Mouse (Mus musculus) cortical plate, adult 2 months (tissue): ENCODE data around the gene Fer. TPM values are rescaled to one million over a fixed set of nuclear protein-coding genes. Genes with fewer than 3 reads are reported as not detected.

Experiments used
- H3K27ac ChIP-seq: fragments of 200-500 bp; 2 replicates; pipeline ENCODE4 v1.5.1; 2012; ENCODE audit warnings: low read length, control low read depth, inconsistent platforms; ENCODE audit not compliant: insufficient read depth
- H3K4me1 ChIP-seq: fragments of 200-500 bp; 2 replicates; pipeline ENCODE4 v1.6.1; 2011; ENCODE audit warnings: low read length; ENCODE audit not compliant: control insufficient read depth, insufficient read depth
- H3K4me3 ChIP-seq: fragments of 200-500 bp; 2 replicates; pipeline ENCODE4 v1.5.1; 2011; ENCODE audit warnings: mild to moderate bottlenecking, low read length, control low read depth; ENCODE audit not compliant: insufficient read depth
- CTCF ChIP-seq: fragments of 200-500 bp; IDR thresholded peaks from 2 replicates; pipeline ENCODE4 v1.5.1; 2011; ENCODE audit warnings: mild to moderate bottlenecking, control low read depth, low read length; ENCODE audit not compliant: insufficient read depth; ENCODE audit errors: extremely low read depth
- POLR2A ChIP-seq: fragments of 200-500 bp; IDR thresholded peaks from 2 replicates; pipeline ENCODE4 v1.6.1; 2011; ENCODE audit warnings: mild to moderate bottlenecking, low read length, control low read depth; ENCODE audit not compliant: insufficient read depth; ENCODE audit errors: extremely low read depth
- polyA plus RNA-seq: library from polyadenylated mRNA; depleted of rRNA; stranded (reverse); fragments of >200 nt; gene quantifications from 2 replicates; pipeline ENCODE4 v1.2.3, GENCODE M21; 2012; rRNA removed

The Fer gene
- 9.8 and 10.5 TPM in 2 replicates for polyA plus RNA-seq

DNA sequence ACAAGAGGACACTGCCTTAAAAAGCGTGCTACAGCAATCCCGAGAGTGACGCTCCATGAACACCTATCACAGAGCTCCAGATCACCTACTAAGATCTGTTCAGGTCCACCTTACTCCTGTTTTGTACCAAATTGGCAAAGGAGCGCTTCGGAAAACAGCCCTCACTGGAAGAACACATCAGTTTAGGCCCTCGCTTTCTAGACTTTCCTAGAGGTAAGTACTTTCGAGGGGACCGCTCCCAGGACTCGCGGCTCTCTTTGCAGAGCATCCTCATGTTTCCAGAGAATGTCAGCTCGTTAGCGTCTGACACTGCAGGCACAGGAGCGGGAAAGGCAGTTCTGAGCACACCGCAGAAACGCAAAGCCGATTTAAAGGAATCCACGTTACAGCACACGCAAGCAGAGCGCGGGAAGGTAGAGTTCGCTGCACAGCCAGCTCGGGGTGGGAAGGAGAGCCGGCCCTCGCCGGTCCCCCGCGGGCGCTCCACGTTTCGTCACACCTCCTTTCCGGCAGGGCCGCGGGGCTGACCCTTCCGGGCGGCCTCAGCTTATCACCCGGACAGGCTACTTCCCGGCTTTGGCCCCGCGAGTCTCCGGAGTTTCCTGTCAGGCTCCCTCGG, at the start of gene Fer:
Gene Fer, plus strand, starts transcription at position 51 of the 619 bp plus-strand sequence.
- no peak for TF ChIP-seq CTCF

DNA sequence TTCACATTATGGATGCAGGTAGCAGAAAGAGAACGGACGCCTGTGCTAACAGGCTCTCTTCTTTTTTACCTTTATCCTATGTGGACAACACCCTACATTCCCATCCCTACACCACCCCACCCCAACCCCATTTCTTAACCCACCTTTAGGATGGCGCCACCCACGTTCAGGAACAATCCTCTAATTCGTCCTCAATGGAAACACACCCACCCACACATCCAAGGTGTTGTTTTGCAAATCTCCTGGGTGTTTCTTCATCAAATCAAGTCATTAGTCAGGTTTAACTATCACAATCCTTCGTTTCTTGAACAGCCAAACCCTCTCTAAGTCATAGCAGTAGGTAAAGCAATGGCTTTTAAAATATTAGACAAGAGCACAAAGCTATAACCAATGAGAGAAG, 49.3 kb upstream of the Fer start:
- Histone ChIP-seq H3K4me1 (no peaks in the 10 kb centered on the region), H3K27ac (no peak overlapping the region), H3K4me3 (no peak overlapping the region)
- TF ChIP-seq CTCF: no peak
- no peak for TF ChIP-seq POLR2A

More for the DNA sequence above, at the start of gene Fer:
- peak within 1 kb of the TSS; percentile 93 for H3K27ac ChIP-seq
- H3K4me1 ChIP-seq: no peaks in the 10 kb centered on the region
- H3K4me3 ChIP-seq: peak within 1 kb of the TSS; percentile 52

DNA sequence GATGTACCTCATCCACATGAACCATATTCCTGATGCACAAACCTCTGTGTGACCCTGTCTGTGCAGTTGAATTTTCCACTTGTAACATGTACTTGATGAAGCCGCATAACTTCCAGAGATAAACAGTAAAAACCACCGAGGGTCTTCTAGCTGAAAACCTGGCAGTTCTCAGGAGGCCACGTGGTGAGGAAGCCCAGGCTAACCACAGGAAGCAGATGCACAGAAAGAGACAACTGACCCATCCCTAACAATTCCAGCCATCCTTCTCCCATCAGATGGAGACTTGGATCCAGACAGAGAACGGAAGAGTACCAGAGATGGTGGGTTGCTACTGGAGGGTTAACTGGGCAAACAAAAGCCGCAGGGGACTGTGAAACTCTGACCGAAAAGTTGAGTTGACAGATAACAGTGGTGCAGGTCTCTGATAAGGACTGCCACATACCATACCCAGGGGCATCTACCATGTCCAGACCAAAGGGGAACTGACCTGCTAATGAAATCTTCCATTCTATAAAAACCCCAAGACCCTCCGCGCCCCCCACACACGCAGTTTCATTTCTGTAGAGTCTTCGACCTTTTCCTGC, 44.3 kb upstream of the Fer start:
- TF ChIP-seq CTCF (no peak), POLR2A (no peak)
- no peak overlapping the region for H3K4me3 ChIP-seq
- no peaks in the 10 kb centered on the region for H3K4me1 ChIP-seq
- H3K27ac ChIP-seq: no peak overlapping the region

- Histone ChIP-seq H3K4me3 (no peak overlapping the region), H3K4me1 (no peaks in the 10 kb centered on the region), H3K27ac (no peak overlapping the region)
- TF ChIP-seq CTCF (no peak), POLR2A (no peak)
These were observed 38.7 kb upstream of the Fer start for GRCm38 (mm10) chr17:63824141-63824540.

GRCm38 (mm10) chr17:63826196-63826595, 36.7 kb upstream of the Fer start:
- no peaks in the 10 kb centered on the region for H3K4me1 ChIP-seq
- TF ChIP-seq POLR2A (no peak), CTCF (no peak)
- H3K4me3 ChIP-seq: no peak overlapping the region
- no peak overlapping the region for H3K27ac ChIP-seq

DNA sequence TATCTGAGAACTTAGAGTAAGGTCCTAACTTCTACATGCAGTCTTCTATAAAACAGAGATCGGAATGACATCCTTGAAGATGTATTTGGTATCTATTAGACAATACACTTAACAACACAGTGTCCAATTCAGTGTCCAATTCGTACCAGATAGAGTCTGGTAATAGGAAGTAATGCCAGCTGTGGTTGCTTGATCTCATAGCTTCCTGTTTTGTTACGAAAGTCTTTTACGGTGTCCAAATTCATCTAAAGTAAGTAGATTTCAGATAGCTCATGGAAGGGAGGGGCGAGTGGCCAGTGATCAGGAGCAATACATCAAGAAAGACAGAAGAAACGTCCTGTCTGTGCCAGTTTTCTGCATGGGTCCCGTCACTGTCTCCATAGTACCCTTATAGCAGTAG, 36.1 kb upstream of the Fer start:
- Histone ChIP-seq H3K27ac (no peak overlapping the region), H3K4me1 (no peaks in the 10 kb centered on the region), H3K4me3 (no peak overlapping the region)
- TF ChIP-seq CTCF: no peak
- no peak for TF ChIP-seq POLR2A

- TF ChIP-seq POLR2A: no peak
- TF ChIP-seq CTCF: no peak
- H3K4me1 ChIP-seq: no peaks in the 10 kb centered on the region
- no peak overlapping the region for H3K27ac ChIP-seq
- H3K4me3 ChIP-seq: no peak overlapping the region
These were observed 34.1 kb upstream of the Fer start for GRCm38 (mm10) chr17:63828561-63829332.

DNA sequence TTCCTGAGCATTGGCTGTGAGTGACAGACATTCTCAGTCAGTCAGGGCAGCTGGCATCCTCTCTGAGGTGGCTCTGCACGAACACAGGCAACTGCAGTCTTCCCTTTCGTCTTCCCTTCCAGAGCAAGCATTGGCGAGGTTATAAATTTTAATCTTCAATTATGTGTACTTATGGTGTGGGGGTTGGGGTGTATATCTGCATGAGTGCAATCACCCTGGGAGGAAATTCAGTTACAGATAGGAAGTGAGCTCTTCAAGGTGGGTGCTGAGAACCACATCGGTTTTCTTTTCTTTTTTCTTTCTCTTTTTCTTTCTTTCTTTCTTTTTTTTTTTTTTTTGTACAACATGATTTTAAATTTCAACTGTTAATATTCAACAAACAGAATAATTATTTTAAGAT, 31.3 kb upstream of the Fer start:
- no peak overlapping the region for H3K4me3 ChIP-seq
- no peak for TF ChIP-seq CTCF
- no peak for TF ChIP-seq POLR2A
- no peaks in the 10 kb centered on the region for H3K4me1 ChIP-seq
- no peak overlapping the region for H3K27ac ChIP-seq

GRCm38 (mm10) chr17:63836223-63836622, 26.6 kb upstream of the Fer start:
- no peaks in the 10 kb centered on the region for H3K4me1 ChIP-seq
- no peak overlapping the region for H3K27ac ChIP-seq
- TF ChIP-seq POLR2A (no peak), CTCF (no peak)
- no peak overlapping the region for H3K4me3 ChIP-seq

DNA sequence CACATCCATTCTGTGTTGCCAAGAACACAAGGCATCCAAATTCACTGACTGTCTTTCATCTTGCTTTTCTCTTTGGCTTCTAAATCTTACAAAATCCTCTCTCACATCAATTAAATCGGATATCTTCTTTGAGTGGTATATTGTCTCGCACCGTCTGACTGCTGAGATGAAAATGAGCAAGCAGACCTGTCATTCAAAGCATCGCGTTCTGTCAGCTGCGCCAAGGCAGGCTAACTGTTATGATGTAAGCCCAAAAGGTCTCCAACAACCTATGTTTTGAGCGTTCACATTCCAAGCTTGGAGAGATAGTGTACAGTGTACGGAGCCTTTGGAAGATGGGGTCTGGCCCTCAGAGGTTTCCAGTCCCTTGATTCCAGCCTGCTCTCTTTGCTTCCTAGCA, 26.2 kb upstream of the Fer start:
- TF ChIP-seq CTCF (no peak), POLR2A (no peak)
- Histone ChIP-seq H3K4me3 (no peak overlapping the region), H3K27ac (no peak overlapping the region), H3K4me1 (no peaks in the 10 kb centered on the region)
